Mouse (Mus musculus) liver, postnatal 0 days (tissue): ENCODE data around the gene Nav1. TPM values are rescaled to one million over a fixed set of nuclear protein-coding genes. Genes with fewer than 3 reads are reported as not detected.

ENCODE experiments used
- ATAC-seq: fragments of 200-750 bp; cut with Nextera tagmentation; 2 replicates; pipeline ENCODE4 v1.8.0; 2017; ENCODE audit warnings: mild to moderate bottlenecking, moderate library complexity
- DNase-seq: peaks from one replicate; pipeline ENCODE4 v3.0.0-alpha.2; 2016
- H3K27ac ChIP-seq: fragments of 300-500 bp; sonication (generic); 2 replicates; pipeline ENCODE4 v1.5.1; 2014; ENCODE audit warnings: antibody characterized with exemption, moderate library complexity, mild to moderate bottlenecking, low read depth
- H3K27me3 ChIP-seq: fragments of 300-500 bp; sonication (generic); 2 replicates; pipeline ENCODE4 v1.6.1; 2014; ENCODE audit warnings: low read length, control low read depth, mixed read lengths; ENCODE audit not compliant: insufficient read depth
- H3K36me3 ChIP-seq: fragments of 300-500 bp; sonication (generic); replicated peaks from 2 replicates; pipeline ENCODE4 v1.6.1; 2014; ENCODE audit warnings: mild to moderate bottlenecking, control low read depth, low read length, moderate library complexity, mixed read lengths; ENCODE audit not compliant: insufficient read depth
- H3K4me1 ChIP-seq: fragments of 300-500 bp; sonication (generic); 2 replicates; pipeline ENCODE4 v1.6.1; 2014; ENCODE audit warnings: antibody characterized with exemption, mild to moderate bottlenecking, control low read depth; ENCODE audit not compliant: insufficient read depth
- H3K4me2 ChIP-seq: fragments of 300-500 bp; sonication (generic); 2 replicates; pipeline ENCODE4 v1.6.1; 2014; ENCODE audit warnings: low read depth, mild to moderate bottlenecking, low read length, moderate library complexity, mixed read lengths
- H3K4me3 ChIP-seq: fragments of 300-500 bp; sonication (generic); 2 replicates; pipeline ENCODE4 v1.5.1; 2014; ENCODE audit warnings: low read depth, low read length
- H3K9ac ChIP-seq: fragments of 300-500 bp; sonication (generic); replicated peaks from 2 replicates; pipeline ENCODE4 v1.6.1; 2014; ENCODE audit warnings: mild to moderate bottlenecking, moderate library complexity
- H3K9me3 ChIP-seq: fragments of 300-500 bp; sonication (generic); 2 replicates; pipeline ENCODE4 v1.6.1; 2016; ENCODE audit warnings: mild to moderate bottlenecking, control low read depth, low read length, mixed read lengths
- CTCF ChIP-seq: sonication (generic); IDR thresholded peaks from 2 replicates; pipeline ENCODE4 v1.5.1; 2016; ENCODE audit warnings: antibody characterized with exemption, low read depth
- EP300 ChIP-seq: IDR thresholded peaks from 2 replicates; pipeline ENCODE4 v1.6.1; 2016; ENCODE audit warnings: antibody characterized with exemption, low read depth, mild to moderate bottlenecking
- WGBS: fragments of 180-500 bp; shearing (Covaris S2); extraction: QIAGEN DNeasy Blood & Tissue Kit; methylation state at CpG from one replicate; pipeline ENCODE4 v1.1.7; 2014; ENCODE audit not compliant: insufficient replicate concordance; 5-methylcytosine and 5-hydroxymethylcytosine counted together
- polyA plus RNA-seq: library from polyadenylated mRNA; unstranded; fragments of >200 nt; fragmentation: Nextera tagmentation; extraction: Ambion mirVana; gene quantifications from 2 replicates; pipeline ENCODE4 v1.2.1, GENCODE M21; 2015

Gene Nav1
- polyA plus RNA-seq, 1 experiment from 2014 or later, result 0.94 TPM

DNA sequence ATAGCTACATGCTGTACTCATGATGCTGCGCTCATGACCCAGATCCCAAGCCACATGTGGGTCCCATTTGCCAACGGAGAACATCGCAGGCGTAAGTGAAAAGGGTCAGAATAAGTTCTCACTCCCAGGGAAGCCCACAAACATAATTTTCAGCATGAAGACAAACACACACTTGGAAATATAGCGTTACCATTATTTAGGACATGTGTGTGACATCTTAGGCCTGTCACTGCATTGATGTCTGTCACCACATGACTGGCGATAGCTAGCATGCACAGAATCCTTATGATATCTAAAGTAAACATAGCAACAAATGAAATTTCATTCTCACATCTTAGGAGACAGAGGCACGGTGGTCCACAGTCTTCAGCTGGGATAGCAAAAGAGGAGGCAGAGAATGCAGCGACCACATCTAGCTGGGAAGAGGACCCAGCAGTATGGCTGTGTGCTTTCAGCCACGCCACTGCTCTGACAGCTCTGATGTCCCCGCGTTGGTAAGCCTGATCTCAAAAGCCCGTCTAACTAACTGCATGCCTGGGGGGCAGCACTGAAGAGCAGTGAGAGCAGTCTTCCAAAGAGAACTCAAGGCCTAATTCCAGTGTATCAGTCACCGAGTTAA lies 86.4 kb downstream of the Nav1 start:
- TF ChIP-seq EP300 (no peak), CTCF (no peak)
- no peak for DNase-seq
- no peaks in the 10 kb centered on the region for H3K27me3 ChIP-seq
- no peak overlapping the region for H3K4me2 ChIP-seq
- no peak for ATAC-seq
- H3K36me3 ChIP-seq, result 0 out of 2 replicates have a peak, but pooled peaks cover 4% of the 10 kb centered on the region
- no peak overlapping the region for H3K27ac ChIP-seq
- H3K9ac ChIP-seq, result no peak overlapping the region
- H3K9me3 ChIP-seq, result peaks cover 4% of the 10 kb centered on the region; the same call in 1 of the 2 replicates
- H3K4me3 ChIP-seq, result no peak overlapping the region
- 85% methylated on average over 13 of the region's 13 CpGs for WGBS
- peaks cover 14% of the 10 kb centered on the region; the same call in 1 of the 2 replicates for H3K4me1 ChIP-seq

DNA sequence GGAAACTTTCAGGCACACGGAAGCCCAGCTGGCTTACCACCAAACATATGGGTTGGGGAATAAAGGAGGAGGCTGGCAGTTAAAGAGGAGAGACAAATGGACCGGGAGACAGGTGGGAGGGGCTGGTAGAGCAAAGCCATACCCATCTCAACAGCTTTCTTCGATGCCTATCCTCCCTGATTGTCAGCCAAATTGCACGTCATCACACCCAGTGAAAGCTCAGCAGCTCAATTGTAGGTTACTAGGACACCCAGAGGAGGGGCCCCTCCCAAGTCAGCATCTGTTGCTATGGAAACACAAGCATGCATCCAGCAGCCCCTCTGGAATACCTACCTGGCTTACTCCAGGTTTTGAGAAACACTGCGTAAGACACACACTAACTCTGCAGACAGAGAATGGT lies 88.4 kb downstream of the Nav1 start:
- no peak for DNase-seq
- TF ChIP-seq CTCF, result no peak
- TF ChIP-seq EP300, result no peak

DNA sequence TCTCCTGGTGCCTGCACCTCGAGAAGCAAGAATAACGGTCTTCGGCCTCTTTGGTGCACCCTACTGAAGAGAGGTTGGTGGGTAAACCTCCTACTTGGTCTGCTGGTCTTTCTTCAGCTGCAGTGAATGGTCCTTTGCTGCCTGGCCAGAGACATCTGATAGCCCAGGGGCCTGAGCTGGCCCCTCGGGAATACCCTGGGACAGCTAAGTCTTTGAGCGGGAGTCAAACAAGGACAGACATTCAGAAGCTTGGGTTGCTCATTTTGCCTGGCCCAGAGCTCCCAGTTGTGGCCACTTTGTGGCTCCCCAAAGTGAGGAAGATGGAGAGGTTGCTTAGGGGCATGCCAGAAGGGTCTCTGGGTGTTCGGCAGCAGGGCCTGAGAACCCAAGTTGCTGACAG lies 89.6 kb downstream of the Nav1 start:
- DNase-seq (no peak), ATAC-seq (no peak)
- no peaks in the 10 kb centered on the region for H3K27me3 ChIP-seq
- TF ChIP-seq CTCF (no peak), EP300 (no peak)
- peaks cover 22% of the 10 kb centered on the region for H3K4me1 ChIP-seq
- no peak overlapping the region for H3K4me3 ChIP-seq
- no peaks in the 10 kb centered on the region for H3K36me3 ChIP-seq
- H3K27ac ChIP-seq, result no peak overlapping the region
- H3K9ac ChIP-seq, result no peak overlapping the region
- H3K9me3 ChIP-seq, result peaks cover 4% of the 10 kb centered on the region; the same call in 1 of the 2 replicates
- 79% methylated on average over 6 of the region's 6 CpGs for WGBS
- H3K4me2 ChIP-seq, result no peak overlapping the region

More for the DNA sequence above, 88.4 kb downstream of the Nav1 start:
- Histone ChIP-seq H3K9me3 (peaks cover 4% of the 10 kb centered on the region; the same call in 1 of the 2 replicates), H3K27ac (no peak overlapping the region), H3K27me3 (no peaks in the 10 kb centered on the region), H3K9ac (no peak overlapping the region), H3K4me1 (peaks cover 22% of the 10 kb centered on the region), H3K4me3 (no peak overlapping the region), H3K4me2 (no peak overlapping the region), H3K36me3 (0 out of 2 replicates have a peak, but pooled peaks cover 4% of the 10 kb centered on the region)
- no peak for ATAC-seq
- WGBS, result 64% methylated on average over 5 of the region's 5 CpGs

DNA sequence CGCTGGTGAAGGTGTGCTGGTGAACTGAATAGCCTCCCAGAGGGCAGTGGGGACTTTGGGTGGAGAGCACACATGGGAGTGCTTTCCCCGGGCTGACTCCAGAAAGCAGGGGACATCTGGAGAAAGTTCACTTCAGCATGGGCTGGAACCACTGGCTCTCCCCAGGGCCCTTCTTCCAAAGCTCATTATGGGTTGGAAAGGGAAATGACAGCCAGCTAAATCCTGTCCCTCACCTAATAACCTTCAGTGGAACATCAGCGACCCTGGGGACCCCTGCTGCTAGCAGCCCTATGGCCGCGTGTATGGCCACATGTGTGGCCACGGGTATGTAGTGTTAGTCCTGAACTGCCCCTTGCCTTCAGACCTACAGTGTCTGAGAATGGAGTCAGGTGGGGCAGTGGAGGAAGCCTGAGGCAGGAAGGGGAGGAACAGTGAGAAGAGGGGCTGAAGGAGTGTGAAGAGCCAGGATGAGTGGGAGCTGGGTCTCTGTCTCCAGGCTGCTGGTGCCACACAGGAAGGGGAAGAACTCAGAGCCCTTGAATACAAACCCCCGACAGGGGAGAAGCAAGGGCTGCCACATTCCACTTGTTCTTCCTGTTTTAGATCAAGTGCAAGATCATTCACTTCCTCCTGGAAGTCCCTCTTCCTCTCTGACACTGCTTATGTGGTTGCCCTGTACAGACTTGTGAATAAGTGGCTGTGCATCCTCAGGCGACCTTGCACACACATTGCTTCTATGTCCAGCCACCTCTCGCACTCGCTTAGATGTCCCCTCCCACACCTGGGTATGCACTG lies 90.4 kb downstream of the Nav1 start:
- WGBS, result 31% methylated on average over 10 of the region's 10 CpGs
- Histone ChIP-seq H3K4me3 (no peak overlapping the region), H3K4me2 (no peak overlapping the region), H3K27ac (no peak overlapping the region), H3K9me3 (peaks cover 2% of the 10 kb centered on the region; the same call in 1 of the 2 replicates), H3K9ac (no peak overlapping the region), H3K4me1 (peaks cover 26% of the 10 kb centered on the region), H3K27me3 (no peaks in the 10 kb centered on the region), H3K36me3 (no peaks in the 10 kb centered on the region)
- TF ChIP-seq EP300, result no peak
- no peak for TF ChIP-seq CTCF
- ATAC-seq, result peak; percentile 21; the same call in 1 of the 2 replicates
- no peak for DNase-seq

DNA sequence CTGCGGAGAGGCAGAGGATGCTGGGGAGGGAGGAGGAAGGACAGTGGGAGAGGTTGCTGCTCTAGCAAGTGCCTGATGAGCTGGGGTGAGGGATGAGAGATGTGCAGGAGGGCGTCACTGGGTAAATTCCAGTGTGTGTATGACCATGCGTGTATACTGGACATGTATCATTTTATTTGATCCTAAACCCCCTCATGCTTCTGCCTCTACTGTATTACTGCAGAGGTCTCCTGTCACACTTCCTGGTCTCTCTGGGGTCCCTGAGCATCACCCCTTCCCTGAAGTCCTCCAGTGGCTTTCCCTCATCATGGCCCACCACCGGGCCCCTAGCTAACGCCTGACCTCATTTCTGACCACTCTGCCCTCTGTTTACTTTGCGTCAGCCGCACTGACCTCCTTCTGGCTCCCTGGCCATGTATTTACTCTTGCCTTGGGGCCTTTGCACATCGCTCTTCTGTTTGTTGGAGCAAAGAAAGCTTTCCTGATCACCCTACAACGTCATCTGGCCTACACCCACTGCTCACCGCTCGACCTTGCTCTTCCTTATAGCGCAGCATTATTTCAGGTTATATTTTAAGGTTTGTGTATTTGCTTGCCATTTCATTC lies 91.4 kb downstream of the Nav1 start:
- H3K27ac ChIP-seq, result peak overlapping the region; percentile 57; the same call in 1 of the 2 replicates
- no peaks in the 10 kb centered on the region for H3K9me3 ChIP-seq
- TF ChIP-seq EP300, result no peak
- TF ChIP-seq CTCF, result no peak
- H3K4me2 ChIP-seq, result peak overlapping the region; percentile 34; the same call in 1 of the 2 replicates
- no peaks in the 10 kb centered on the region for H3K27me3 ChIP-seq
- ATAC-seq, result peak; percentile 76
- peaks cover 29% of the 10 kb centered on the region for H3K4me1 ChIP-seq
- H3K4me3 ChIP-seq, result no peak overlapping the region
- WGBS, result 65% methylated on average over 12 of the region's 12 CpGs
- H3K36me3 ChIP-seq, result no peaks in the 10 kb centered on the region
- DNase-seq, result no peak
- no peak overlapping the region for H3K9ac ChIP-seq

DNA sequence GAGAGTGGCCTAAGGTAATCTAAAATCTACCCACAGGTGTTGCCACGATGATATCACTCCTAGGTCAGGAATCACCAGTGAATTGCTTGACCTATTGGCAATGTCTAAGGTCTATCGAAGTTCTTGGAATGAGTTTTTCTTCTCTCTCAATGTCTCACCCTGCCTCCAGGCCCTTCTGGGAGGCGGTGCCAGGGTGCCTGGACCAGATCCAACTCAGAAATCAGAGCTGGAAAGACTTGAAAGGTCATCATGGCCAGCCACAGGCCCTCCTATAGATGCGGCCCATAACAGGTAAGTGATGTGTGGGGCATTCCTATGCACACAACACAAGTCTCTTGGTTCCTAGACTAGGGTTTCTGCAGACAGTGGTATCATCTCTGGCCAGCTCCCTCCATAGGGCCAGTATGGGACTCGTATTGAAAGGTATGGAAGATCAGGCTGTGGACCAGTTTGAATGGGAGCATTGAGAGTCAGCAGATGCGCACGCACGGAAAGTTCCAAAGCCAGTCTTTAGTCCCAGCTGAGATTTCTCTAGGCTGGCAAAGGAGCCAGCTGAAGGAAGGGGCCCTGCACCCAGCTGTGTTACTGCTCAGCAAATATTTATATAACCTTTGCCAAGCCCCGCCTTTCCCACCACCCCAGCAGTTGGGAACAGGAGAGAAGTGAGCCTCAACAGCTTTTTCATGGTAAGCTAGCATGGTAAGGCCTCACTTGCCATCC lies 92.0 kb downstream of the Nav1 start:
- Histone ChIP-seq H3K4me1 (peaks cover 32% of the 10 kb centered on the region), H3K36me3 (no peaks in the 10 kb centered on the region), H3K4me2 (peak overlapping the region; percentile 34; the same call in 1 of the 2 replicates), H3K4me3 (no peak overlapping the region), H3K27ac (peak overlapping the region; percentile 57; the same call in 1 of the 2 replicates), H3K9me3 (no peaks in the 10 kb centered on the region), H3K27me3 (0 out of 2 replicates have a peak, but pooled peaks cover under 1% of the 10 kb centered on the region), H3K9ac (no peak overlapping the region)
- WGBS, result 57% methylated on average over 9 of the region's 9 CpGs
- DNase-seq (no peak), ATAC-seq (peak; percentile 39; the same call in 1 of the 2 replicates)
- TF ChIP-seq CTCF (no peak), EP300 (no peak)
